Mouse (Mus musculus): Measurements from ENCODE around the gene Rbm43. TPM values are rescaled to one million over a fixed set of nuclear protein-coding genes. Genes with fewer than 3 reads are reported as not detected.
A peak's percentile ranks its signal among the peaks of the same experiment; 100 is the strongest.

Rbm43 gene
- polyA plus RNA-seq (2012; rRNA removed): 6.2 and 8.2 TPM in 2 replicates

- peak; percentile 14 for DNase-seq (ENCODE audit: low read depth)
Observed at GRCm38 (mm10) chr2:51934574-51935334, at the start of gene Rbm43. Gene Rbm43 (minus strand): TSS chr2:51935163.

- no peak for DNase-seq (ENCODE audit: low read depth)
Observed at GRCm38 (mm10) chr2:51982288-51982687, 47.3 kb upstream of the Rbm43 start.

DNA sequence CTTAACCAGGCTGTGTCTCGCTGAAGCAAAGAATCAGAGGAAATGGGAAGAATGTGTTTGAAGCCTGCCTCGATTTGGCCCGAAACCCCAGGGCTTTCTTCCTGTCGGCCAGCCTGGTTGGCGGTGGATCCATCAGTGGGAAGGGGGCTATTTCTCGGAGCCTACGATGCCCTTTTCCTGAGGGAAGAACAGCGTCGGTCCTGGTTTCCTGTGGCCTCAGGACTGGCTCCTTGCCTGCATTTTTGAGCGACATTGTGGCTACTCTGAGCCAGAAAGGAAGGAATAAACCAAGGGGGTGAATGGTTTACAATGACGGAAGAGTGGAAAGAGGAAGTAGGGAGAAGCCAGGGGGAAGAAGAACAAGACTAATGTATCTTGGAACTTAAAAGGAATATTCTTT is 46.7 kb upstream of the Rbm43 start:
- no peak for DNase-seq (ENCODE audit: low read depth)

DNA sequence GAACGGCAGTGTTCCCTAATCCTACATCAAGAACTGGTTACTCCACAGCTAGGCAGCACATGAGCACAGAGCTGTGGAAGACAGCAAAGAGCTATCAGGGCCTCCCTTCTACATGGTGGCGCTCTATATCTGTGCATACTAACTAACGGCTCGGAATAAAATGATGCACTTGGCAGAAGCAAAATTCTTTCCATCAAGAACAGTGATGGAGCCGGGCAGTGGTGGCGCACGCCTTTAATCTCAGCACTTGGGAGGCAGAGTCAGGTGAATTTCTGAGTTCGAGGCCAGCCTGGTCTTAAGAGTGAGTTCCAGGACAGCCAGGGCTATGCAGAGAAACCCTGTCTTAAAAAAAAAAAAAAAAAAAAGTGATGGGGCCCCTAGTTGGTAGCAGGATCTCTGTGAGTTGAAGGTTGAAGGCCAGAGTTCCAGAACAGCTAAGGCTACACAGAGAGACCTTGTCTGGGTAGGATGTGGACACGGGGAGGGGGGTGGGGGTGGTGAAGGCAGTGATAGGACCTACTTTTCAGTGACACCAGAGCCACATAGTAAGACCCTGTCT is 38.5 kb upstream of the Rbm43 start, which contains the start of gene Nmi:
Nmi (minus strand) TSS at position 85 of the 559 bp plus-strand sequence.
- no peak for DNase-seq (ENCODE audit: low read depth)

DNA sequence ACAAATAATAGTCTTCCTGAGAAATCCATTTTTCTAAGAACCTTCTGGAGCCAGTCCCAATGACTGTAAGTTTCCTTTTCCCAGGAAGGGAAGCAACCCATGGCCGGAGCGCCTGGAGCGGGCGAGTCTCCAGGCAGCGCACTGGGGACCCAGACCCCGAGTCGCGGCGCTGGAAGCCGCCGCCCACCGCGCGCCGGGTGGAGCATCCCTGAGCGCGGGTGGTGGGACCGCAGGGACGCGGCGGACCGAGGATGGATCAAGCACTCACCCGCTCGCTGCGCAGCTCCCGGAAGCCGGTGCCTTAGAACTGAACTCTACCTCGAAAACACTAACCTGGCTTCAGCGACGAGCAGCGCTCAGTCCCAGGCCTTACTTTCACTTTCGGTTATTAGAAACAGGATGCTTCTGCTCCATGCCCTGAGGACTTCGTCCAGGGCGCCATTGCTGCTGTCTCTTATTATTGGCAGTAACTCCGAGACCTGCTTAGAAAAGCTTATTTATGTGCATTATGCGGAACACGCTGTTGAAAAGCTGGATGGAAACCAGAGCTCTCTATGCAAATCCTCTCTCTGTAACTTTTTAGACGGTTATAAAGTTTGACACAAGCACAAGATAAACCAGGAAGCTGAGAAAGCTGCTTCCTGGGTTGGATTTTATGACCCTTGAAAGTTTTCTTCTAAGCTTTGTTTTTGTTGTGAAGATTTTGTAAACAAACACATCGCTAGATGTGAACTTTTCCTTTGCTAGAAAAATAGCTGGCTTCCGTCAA is 37.9 kb upstream of the Rbm43 start:
- no peak for DNase-seq (ENCODE audit: low read depth)

GRCm38 (mm10) chr2:51972142-51972541 is 37.2 kb upstream of the Rbm43 start:
- DNase-seq (ENCODE audit: low read depth): no peak

- DNase-seq (ENCODE audit: low read depth): no peak
Observed at GRCm38 (mm10) chr2:51970897-51971296, 35.9 kb upstream of the Rbm43 start.

DNA sequence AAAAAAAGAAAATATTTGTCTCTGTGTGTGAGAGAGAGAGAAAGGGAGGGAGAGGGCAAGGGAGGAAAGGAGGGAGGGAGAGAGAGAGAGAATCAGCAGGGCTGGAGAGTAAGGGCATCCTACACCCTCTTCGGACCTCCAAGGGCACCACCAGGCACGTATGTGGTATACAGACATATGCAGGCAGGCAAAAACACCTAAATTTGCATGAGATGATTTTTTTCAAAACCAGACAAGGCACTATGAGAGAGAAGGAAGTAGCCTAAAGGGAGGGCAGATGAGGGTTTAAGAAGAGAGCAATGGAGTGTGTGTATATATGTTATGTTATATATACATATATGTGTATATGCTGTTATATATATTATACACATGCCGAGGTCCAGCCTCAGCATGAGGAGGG is 32.3 kb upstream of the Rbm43 start:
- no peak for DNase-seq (ENCODE audit: low read depth)

- DNase-seq (ENCODE audit: low read depth): no peak
Observed at GRCm38 (mm10) chr2:51953648-51954204, 18.8 kb upstream of the Rbm43 start.

- DNase-seq (ENCODE audit: low read depth): no peak
Observed at GRCm38 (mm10) chr2:51950876-51951275, 15.9 kb upstream of the Rbm43 start.

GRCm38 (mm10) chr2:51948105-51948830 is 13.3 kb upstream of the Rbm43 start:
- no peak for DNase-seq (ENCODE audit: low read depth)

- DNase-seq (ENCODE audit: low read depth): no peak
Observed at GRCm38 (mm10) chr2:51945812-51946211, 10.8 kb upstream of the Rbm43 start.

- no peak for DNase-seq (ENCODE audit: low read depth)
Observed at GRCm38 (mm10) chr2:51941832-51942231, 6.9 kb upstream of the Rbm43 start.

- no peak for DNase-seq (ENCODE audit: low read depth)
Observed at GRCm38 (mm10) chr2:51938750-51939149, 3.8 kb upstream of the Rbm43 start.

DNA sequence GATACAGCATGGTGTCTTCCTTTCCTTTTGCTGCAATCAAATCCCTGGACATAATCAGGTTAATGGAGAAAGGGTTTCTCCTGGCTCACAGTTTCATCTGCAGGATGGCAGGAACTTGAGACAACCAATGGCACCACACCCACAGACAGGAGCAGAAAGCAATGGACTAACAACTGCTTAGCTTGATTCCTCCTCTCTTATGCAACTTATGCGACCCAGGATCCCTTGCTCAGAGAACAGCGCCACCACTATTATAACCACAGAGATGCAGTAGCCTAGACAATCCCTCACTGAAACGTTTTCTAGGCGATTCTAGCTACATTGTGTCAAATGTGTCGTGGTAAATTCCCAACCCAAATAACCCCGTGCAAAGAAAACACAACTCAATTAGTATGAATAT is 2.0 kb upstream of the Rbm43 start:
- no peak for DNase-seq (ENCODE audit: low read depth)

DNA sequence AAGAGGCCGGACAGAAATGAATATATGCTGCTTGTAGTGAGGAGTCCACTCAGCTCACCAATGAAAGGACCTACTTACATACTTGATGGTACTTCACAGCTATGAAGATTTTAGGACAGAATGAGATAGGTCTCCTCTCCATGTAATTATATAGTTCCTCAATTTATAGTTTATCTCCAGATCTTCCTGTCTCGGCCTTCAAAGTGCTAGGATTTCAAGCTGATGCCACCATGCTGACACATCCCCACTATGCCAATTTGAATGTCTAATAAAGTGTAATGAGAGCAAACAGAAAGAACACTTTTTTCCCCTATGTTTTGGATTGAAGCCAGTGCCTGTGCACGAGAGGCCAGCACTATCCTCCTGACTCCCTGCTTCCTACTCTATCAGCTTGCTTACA is 1.6 kb upstream of the Rbm43 start:
- DNase-seq (ENCODE audit: low read depth): no peak

DNA sequence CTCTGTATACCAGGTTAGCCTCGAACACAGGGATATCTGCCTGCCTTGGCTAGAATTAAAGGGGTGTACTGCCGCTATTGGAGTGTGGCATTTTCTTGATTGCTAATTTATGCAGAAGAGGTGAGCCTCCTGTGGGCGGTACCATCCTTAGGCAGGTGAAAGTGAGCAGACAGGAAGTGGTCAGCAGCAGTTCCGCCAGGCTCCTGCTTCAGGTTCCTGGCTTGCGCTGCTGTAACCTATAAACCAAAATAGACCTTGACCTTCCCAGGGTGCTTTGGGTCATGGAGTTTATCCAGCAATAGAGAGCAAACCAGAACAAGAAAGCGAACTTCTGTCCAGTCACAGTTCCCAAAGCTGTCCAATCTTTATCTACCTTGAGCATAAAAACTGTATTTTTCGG is 958 bp upstream of the Rbm43 start:
- no peak for DNase-seq (ENCODE audit: low read depth)

GRCm38 (mm10) chr2:51933341-51934134 is 1.4 kb downstream of the Rbm43 start:
- no peak for DNase-seq (ENCODE audit: low read depth)

GRCm38 (mm10) chr2:51931241-51931640 is 3.7 kb downstream of the Rbm43 start:
- no peak for DNase-seq (ENCODE audit: low read depth)

- peak; percentile 13 for DNase-seq (ENCODE audit: low read depth)
Observed at GRCm38 (mm10) chr2:51914944-51915680, 19.9 kb downstream of the Rbm43 start.
